Mouse (Mus musculus) midbrain, embryonic 11.5 days (tissue): ENCODE results near the gene Dhrs9. TPM values are rescaled to one million over a fixed set of nuclear protein-coding genes. Genes with fewer than 3 reads are reported as not detected.

Experiments
- ATAC-seq: fragments of 200-750 bp; cut with Nextera tagmentation; 2 replicates; pipeline ENCODE4 v1.8.0; 2017; ENCODE audit warnings: moderate TSS enrichment, moderate library complexity; ENCODE audit not compliant: low FRiP score
- DNase-seq: peaks from one replicate; pipeline ENCODE4 v3.0.0; 2015; ENCODE audit warnings: low spot score; ENCODE audit errors: missing footprints
- H3K27ac ChIP-seq: fragments of 300-500 bp; sonication (generic); 2 replicates; pipeline ENCODE4 v1.5.1; 2014; ENCODE audit warnings: low read depth, low read length
- H3K27me3 ChIP-seq: fragments of 300-500 bp; sonication (generic); 2 replicates; pipeline ENCODE4 v1.6.1; 2014; ENCODE audit warnings: mild to moderate bottlenecking, low read length, moderate library complexity, mixed read lengths; ENCODE audit not compliant: control insufficient read depth, insufficient read depth
- H3K36me3 ChIP-seq: fragments of 300-500 bp; sonication (generic); 2 replicates; pipeline ENCODE4 v1.6.1; 2014; ENCODE audit warnings: mild to moderate bottlenecking, low read length, moderate library complexity, mixed read lengths; ENCODE audit not compliant: control insufficient read depth, insufficient read depth
- H3K4me1 ChIP-seq: fragments of 300-500 bp; sonication (generic); 2 replicates; pipeline ENCODE4 v1.6.1; 2014; ENCODE audit warnings: low read length; ENCODE audit not compliant: control insufficient read depth, insufficient read depth
- H3K4me2 ChIP-seq: fragments of 300-500 bp; sonication (generic); 2 replicates; pipeline ENCODE4 v1.6.1; 2014; ENCODE audit warnings: mild to moderate bottlenecking, moderate library complexity
- H3K4me3 ChIP-seq: fragments of 300-500 bp; sonication (generic); 2 replicates; pipeline ENCODE4 v1.5.1; 2014; ENCODE audit warnings: low read depth, low read length
- H3K9ac ChIP-seq: fragments of 300-500 bp; sonication (generic); 2 replicates; pipeline ENCODE4 v1.6.1; 2014; ENCODE audit warnings: low read length
- H3K9me3 ChIP-seq: fragments of 300-500 bp; sonication (generic); 2 replicates; pipeline ENCODE4 v1.6.1; 2016; ENCODE audit warnings: low read length; ENCODE audit not compliant: control insufficient read depth
- WGBS: fragments of 180-500 bp; shearing (Covaris S2); extraction: QIAGEN DNeasy Blood & Tissue Kit; methylation state at CpG from one replicate; pipeline ENCODE4 v1.1.7; 2014; 5-methylcytosine and 5-hydroxymethylcytosine counted together
- polyA plus RNA-seq: library from polyadenylated mRNA; unstranded; fragments of >200 nt; fragmentation: Nextera tagmentation; extraction: Ambion mirVana; gene quantifications from 2 replicates; pipeline ENCODE4 v1.2.1, GENCODE M21; 2014

Dhrs9 gene
- polyA plus RNA-seq, 1 experiment from 2014 or later = not detected

DNA sequence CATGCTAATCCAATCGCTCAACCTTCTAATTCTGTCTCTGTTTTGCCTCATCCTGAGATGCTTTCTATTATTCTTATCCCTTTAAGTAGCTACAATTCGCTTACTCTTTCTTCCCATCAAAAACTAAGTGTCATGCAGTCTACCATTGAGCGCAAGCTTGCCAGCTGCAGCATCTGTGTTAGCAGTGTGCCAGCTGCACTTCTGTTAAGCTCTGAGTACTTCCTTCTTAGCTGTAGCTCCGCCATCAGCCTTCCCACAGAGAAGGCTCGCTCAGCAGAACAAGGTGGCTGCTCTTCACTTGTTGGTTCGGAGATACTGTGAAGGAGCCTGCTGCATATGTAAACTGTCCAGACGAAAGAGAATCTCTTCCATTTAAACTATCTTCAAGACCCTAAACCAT is 22.1 kb downstream of the Dhrs9 start:
- Histone ChIP-seq H3K27me3 (no peaks in the 10 kb centered on the region), H3K9ac (no peak overlapping the region), H3K9me3 (no peaks in the 10 kb centered on the region), H3K36me3 (no peaks in the 10 kb centered on the region), H3K4me1 (no peaks in the 10 kb centered on the region), H3K4me2 (no peak overlapping the region), H3K27ac (no peak overlapping the region), H3K4me3 (no peak overlapping the region)
- WGBS = 82% methylated on average over 7 of the region's 7 CpGs
- ATAC-seq = no peak
- DNase-seq = no peak

DNA sequence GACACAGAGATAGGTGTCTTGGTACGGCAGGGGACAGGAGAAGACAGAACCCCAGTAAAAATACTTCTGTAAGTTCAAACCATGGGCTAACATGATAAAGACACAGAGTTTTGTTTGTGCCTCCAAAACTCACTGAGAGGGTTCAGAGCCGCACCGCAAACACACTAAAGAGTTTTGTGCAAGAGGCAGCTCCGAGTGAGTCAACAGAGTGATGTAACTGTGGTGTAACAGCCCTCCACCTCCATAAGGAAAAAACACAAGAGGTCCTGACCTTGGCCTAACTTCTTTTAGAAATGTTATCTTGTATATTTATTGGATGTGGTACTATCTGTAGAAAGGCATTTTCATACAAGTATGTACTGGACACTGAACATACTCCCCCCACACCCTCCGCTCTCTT is 25.4 kb downstream of the Dhrs9 start:
- Histone ChIP-seq H3K27me3 (no peaks in the 10 kb centered on the region), H3K4me2 (no peak overlapping the region), H3K27ac (no peak overlapping the region), H3K36me3 (no peaks in the 10 kb centered on the region), H3K9me3 (no peaks in the 10 kb centered on the region), H3K4me1 (no peaks in the 10 kb centered on the region), H3K4me3 (no peak overlapping the region), H3K9ac (no peak overlapping the region)
- DNase-seq (peak; percentile 28), ATAC-seq (no peak)
- WGBS = 97% methylated on average over 5 of the region's 5 CpGs

GRCm38 (mm10) chr2:69414539-69414938 is 34.3 kb downstream of the Dhrs9 start:
- 95% methylated on average over 10 of the region's 10 CpGs for WGBS
- no peaks in the 10 kb centered on the region for H3K9me3 ChIP-seq
- peaks cover 19% of the 10 kb centered on the region for H3K4me1 ChIP-seq
- no peak for ATAC-seq
- no peaks in the 10 kb centered on the region for H3K36me3 ChIP-seq
- H3K27me3 ChIP-seq = peaks cover 7% of the 10 kb centered on the region; the same call in 1 of the 2 replicates
- no peak overlapping the region for H3K4me2 ChIP-seq
- no peak overlapping the region for H3K27ac ChIP-seq
- DNase-seq = peak; percentile 26
- no peak overlapping the region for H3K4me3 ChIP-seq
- H3K9ac ChIP-seq = no peak overlapping the region

DNA sequence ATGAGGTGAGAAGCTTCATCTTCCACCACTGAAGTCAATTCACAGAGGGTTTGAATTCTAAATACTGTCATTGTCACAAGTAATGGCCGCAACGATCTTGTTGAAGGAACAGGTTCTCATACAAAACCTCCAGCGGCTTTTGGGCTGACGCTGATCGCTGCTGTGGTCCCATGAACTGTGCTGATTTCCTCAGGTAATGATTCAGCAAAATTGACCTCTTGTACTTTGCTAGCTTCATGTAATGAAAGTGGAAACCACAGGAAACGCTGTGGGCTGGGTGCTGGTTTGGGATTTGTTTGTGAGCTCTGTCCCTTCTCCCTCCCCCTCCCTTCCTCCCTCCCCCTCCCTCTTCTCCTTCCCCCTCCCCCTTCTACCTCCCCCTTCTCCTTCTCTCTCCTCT is 34.8 kb downstream of the Dhrs9 start:
- 87% methylated on average over 6 of the region's 6 CpGs for WGBS
- peaks cover 19% of the 10 kb centered on the region for H3K4me1 ChIP-seq
- H3K4me2 ChIP-seq = no peak overlapping the region
- peak; percentile 68 for DNase-seq
- no peaks in the 10 kb centered on the region for H3K36me3 ChIP-seq
- H3K27me3 ChIP-seq = peaks cover 10% of the 10 kb centered on the region; the same call in 1 of the 2 replicates
- no peak overlapping the region for H3K4me3 ChIP-seq
- H3K27ac ChIP-seq = no peak overlapping the region
- no peak overlapping the region for H3K9ac ChIP-seq
- ATAC-seq = no peak
- H3K9me3 ChIP-seq = no peaks in the 10 kb centered on the region

DNA sequence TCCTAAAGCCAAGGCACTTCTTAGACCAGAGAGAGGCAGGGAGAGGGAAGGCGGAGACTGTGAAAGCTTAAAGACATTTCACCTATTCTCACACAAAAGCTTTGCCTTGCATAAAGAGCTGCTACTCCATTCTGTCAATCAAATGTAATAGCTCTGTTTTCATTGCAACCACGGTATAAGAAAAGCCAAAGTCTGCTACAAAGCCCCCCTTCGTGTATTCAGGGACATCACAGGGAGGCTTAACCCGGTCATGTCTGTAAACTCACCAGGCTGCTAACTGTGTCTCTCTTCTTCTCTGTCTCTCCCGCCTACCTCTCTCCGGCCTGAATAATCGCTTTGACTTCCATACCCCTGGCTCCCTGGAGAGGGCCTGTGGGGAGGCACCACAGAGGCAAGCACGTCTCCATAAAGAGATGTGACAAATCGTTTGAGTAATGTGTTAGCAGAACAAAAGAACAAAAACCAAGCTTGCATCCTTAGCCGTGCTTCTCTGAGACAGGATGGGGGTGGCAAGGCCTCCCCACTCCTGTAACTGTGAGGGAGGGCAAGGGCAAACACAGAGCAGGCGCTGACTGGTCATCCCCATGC is 38.1 kb downstream of the Dhrs9 start:
- Histone ChIP-seq H3K36me3 (no peaks in the 10 kb centered on the region), H3K4me2 (peak overlapping the region; percentile 24), H3K9me3 (no peaks in the 10 kb centered on the region), H3K9ac (no peak overlapping the region; the same call in 1 of the 2 replicates), H3K4me3 (no peak overlapping the region), H3K4me1 (peaks cover 19% of the 10 kb centered on the region), H3K27ac (no peak overlapping the region), H3K27me3 (peaks cover 15% of the 10 kb centered on the region)
- ATAC-seq (peak; percentile 95), DNase-seq (peak; percentile 94)
- 1% methylated on average over 11 of the region's 11 CpGs for WGBS

GRCm38 (mm10) chr2:69424829-69425228 is 44.6 kb downstream of the Dhrs9 start:
- Histone ChIP-seq H3K4me3 (no peak overlapping the region), H3K9ac (no peak overlapping the region), H3K36me3 (no peaks in the 10 kb centered on the region), H3K4me1 (no peaks in the 10 kb centered on the region), H3K9me3 (no peaks in the 10 kb centered on the region), H3K4me2 (no peak overlapping the region), H3K27me3 (peaks cover 6% of the 10 kb centered on the region), H3K27ac (no peak overlapping the region)
- ATAC-seq (no peak), DNase-seq (no peak)
- WGBS = 72% methylated on average over 5 of the region's 5 CpGs

DNA sequence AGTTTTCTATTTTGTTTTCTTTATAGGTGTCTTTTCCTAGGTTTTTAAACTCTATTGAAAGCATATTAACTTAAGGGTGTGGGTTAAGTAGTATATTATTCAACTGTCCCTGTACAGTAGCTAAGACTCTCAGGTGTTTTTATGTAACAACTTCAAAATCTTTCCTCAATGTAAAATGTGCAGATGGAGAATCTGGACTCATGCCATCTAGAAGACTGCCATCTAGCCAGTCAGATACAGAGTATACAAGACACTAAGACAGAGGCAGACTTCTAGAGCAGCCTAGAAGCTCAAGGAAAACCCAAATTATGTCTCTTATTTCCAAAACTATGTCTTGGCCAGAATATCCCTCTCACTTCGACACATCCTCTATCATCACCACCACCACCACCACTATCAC is 45.8 kb downstream of the Dhrs9 start:
- Histone ChIP-seq H3K9me3 (no peaks in the 10 kb centered on the region), H3K36me3 (no peaks in the 10 kb centered on the region), H3K4me2 (no peak overlapping the region), H3K9ac (no peak overlapping the region), H3K27me3 (peaks cover 3% of the 10 kb centered on the region), H3K27ac (no peak overlapping the region), H3K4me1 (no peaks in the 10 kb centered on the region), H3K4me3 (no peak overlapping the region)
- ATAC-seq = no peak
- DNase-seq = no peak
- WGBS = 87% methylated on average over 1 of the region's 1 CpGs

DNA sequence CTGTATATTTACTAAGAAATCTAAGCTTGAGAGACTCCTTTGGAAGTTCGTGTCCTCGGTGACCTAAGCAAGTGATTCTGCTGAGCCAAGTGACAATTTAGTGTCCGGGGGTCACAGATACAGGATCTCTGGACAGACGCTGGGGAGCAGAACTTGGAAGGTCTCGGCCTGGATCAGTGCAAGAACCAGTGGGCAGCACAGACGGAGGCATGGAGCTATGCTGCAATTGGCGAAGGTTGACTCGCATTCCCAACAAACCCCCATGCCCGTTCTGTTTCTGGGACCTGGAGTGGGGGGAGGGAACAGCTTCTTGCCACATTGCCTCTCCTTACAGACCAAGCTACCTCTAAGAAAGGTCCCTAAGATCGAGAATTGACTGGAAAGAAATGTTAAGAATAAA is 46.9 kb downstream of the Dhrs9 start:
- Histone ChIP-seq H3K27me3 (no peaks in the 10 kb centered on the region), H3K9me3 (no peaks in the 10 kb centered on the region), H3K4me2 (no peak overlapping the region), H3K27ac (no peak overlapping the region), H3K36me3 (no peaks in the 10 kb centered on the region), H3K9ac (no peak overlapping the region), H3K4me3 (no peak overlapping the region), H3K4me1 (no peaks in the 10 kb centered on the region)
- no peak for ATAC-seq
- peak; percentile 65 for DNase-seq
- WGBS = 91% methylated on average over 10 of the region's 10 CpGs

DNA sequence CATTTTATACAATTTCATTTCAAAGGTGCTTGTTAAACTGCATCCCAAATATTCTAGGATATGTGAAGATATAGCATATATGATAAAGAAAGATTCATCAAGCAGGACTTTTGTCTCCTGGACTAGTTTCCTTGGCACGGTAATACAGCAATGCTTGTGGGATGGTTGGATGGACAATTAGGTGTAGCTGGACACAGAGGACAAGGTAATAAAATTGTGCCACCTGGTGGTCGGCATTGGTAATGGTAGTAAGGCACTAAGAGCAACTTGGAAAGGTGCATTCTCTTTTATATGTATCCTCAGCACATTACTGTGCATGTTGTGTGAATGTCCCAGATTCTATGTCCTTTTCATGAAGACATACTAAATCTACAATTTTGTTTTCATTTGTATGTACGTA is 47.9 kb downstream of the Dhrs9 start:
- DNase-seq = peak; percentile 97
- ATAC-seq = peak; percentile 67; the same call in 1 of the 2 replicates
- 42% methylated on average over 3 of the region's 3 CpGs for WGBS
- H3K27me3 ChIP-seq = no peaks in the 10 kb centered on the region
- H3K4me3 ChIP-seq = no peak overlapping the region
- no peak overlapping the region for H3K27ac ChIP-seq
- no peaks in the 10 kb centered on the region for H3K9me3 ChIP-seq
- H3K36me3 ChIP-seq = no peaks in the 10 kb centered on the region
- no peak overlapping the region for H3K4me2 ChIP-seq
- no peak overlapping the region for H3K9ac ChIP-seq
- H3K4me1 ChIP-seq = no peaks in the 10 kb centered on the region
